Mouse (Mus musculus): ENCODE results near the gene Cspg5.

DNA sequence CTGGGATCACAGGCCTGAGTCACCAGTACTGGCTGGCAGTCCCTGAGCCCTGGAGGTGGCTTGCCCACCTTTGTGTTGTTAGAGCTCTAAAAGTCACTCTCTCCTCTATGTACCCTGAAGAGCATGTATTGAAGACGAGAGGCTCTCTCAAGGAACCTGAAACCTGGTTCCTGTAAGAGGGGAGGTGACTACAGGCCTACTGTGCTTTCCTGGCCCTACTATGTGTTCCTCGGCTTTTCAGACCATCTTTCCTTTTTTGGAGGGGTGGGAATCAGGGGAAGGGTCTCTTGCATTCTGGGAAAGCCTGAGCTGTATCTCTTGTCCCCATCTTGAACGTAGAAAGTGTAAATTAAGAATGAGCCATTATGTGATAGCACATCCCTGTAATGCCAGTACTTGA is 15.5 kb downstream of the Cspg5 start:
- TF ChIP-seq CTCF (IDR thresholded peaks at IDR 0.05; ENCODE audit: extremely low read depth, insufficient read length, insufficient replicate concordance, low read depth, low read length): no peak
- no peak for TF ChIP-seq POLR2A (IDR thresholded peaks at IDR 0.05; ENCODE audit: low read depth, low read length)
